Mouse (Mus musculus) embryonic stem cell, embryonic (primary cell): ENCODE results near the gene Ppp1ca.

ENCODE experiments used
- CTCF ChIA-PET, 4 experiments: fragments of 300-600 bp in 2 of 4; fragments of 350-600 bp in 2 of 4; sonication (Branson Sonifier 250); formaldehyde crosslinking; loops; one replicate each; lab custom pipeline; 2022; ENCODE audit warnings: inconsistent platforms in 2 of 4; lab: Charles Lee
- POLR2A ChIA-PET, 4 experiments: fragments of 300-600 bp in 2 of 4; fragments of 350-600 bp in 2 of 4; sonication (Branson Sonifier 250); formaldehyde crosslinking; loops; one replicate each; lab custom pipeline; 2022; ENCODE audit warnings: antibody characterized with exemption in 4 of 4, inconsistent platforms in 1 of 4; lab: Charles Lee

The Ppp1ca gene

DNA sequence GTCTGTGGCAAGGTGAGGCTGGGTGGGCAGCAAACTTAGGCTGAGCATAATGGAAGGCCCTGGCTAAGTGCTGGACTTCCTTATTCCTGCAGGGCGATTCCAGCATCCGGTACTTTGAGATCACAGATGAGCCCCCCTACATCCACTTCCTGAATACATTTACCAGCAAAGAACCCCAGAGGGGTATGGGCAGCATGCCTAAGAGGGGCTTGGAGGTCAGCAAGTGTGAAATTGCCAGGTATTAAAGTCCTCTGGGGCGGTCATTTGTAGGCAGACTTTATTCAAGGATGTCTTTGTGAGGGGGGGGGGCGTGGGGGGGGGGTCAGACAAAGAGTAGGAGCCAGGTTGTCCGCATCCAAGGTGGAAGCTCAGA, 40.4 kb upstream of the Ppp1ca start:
- CTCF ChIA-PET, result no interaction called here
- POLR2A ChIA-PET, result interaction anchor here in 3 of 4 experiments (0.6 to 2.8 kb wide), 21 partner anchors 8 to 55 kb away, joined by 3 to 15 read pairs (median 4); partner anchors contain the start of genes Rps6kb2 (in 3 of the 3), Aip (in 1 of the 3) and Cdk2ap2 (in 1 of the 3)

DNA sequence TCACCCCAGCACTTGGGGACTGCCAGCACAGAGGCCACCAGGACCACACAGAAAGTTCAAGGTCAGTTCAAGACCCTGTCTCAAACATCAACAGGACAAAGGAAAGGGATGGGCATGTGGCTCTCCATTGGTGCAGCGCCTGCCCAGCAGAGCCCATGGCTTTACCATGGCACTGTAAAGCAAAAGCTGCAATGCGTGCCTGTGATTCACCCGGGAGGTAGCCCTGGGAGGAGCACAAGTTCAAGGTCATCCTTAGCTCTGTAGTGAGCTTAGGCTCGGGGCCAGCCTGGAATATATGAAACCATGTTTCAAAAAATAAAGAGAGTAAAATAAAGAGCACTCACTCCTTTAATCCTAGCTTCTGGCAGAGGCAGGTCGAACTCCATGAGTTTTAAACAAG, 40.0 kb upstream of the Ppp1ca start:
- POLR2A ChIA-PET, result interaction anchor here in 3 of 4 experiments (0.5 to 2.8 kb wide), 18 partner anchors 8 to 315 kb away, joined by 3 to 15 read pairs (median 4); partner anchors contain the start of genes Rps6kb2 (in 3 of the 3) and Aip (in 1 of the 3)
- CTCF ChIA-PET, result interaction anchor here in 1 of 4 experiments (0.6 kb wide), 1 partner anchor 100 kb away, joined by 3 read pairs; no protein-coding TSS in a partner anchor

- ChIA-PET POLR2A (interaction anchor here (0.5 to 4.1 kb wide), 21 partner anchors 10 to 315 kb away, joined by 3 to 17 read pairs (median 4); partner anchors contain the start of genes Rps6kb2 (in 3 of the 4), Aip (in 1 of the 4), Ppp1ca (in 1 of the 4) and Rad9a (in 1 of the 4)), CTCF (interaction anchor here in 2 of 4 experiments (0.6 to 0.7 kb wide), 2 partner anchors 14 to 101 kb away, joined by 3 to 4 read pairs; no protein-coding TSS in a partner anchor)
These were observed 39.2 kb upstream of the Ppp1ca start for GRCm38 (mm10) chr19:4152445-4153231.

DNA sequence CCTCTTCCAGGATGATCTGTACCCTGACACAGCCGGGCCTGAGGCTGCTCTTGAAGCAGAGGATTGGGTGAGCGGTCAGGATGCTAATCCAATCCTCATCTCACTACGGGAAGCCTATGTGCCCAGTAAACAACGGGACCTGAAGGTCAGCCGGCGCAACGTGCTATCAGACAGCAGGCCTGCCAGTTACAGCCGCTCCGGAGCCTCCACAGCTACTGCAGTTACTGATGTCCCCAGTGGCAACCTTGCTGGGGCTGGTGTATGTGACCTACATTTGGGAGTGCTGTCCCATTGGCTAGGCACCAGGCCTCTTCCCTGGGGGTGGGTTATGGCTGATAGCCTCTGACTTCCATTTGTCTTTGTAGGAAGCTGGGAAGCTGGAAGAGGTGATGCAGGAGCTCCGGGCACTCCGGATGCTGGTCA, 38.6 kb upstream of the Ppp1ca start, which contains the start of gene Ptprcap:
Ptprcap (plus strand) TSS at position 373 of the 423 bp plus-strand sequence.
- POLR2A ChIA-PET, result interaction anchor here (0.7 to 4.1 kb wide), 15 partner anchors 8 to 111 kb away, joined by 3 to 20 read pairs (median 6); partner anchors contain the start of genes Rps6kb2 (in 3 of the 4), Cdk2ap2 (in 1 of the 4), Ppp1ca (in 1 of the 4) and Rad9a (in 1 of the 4)
- CTCF ChIA-PET, result interaction anchor here in 1 of 4 experiments (0.7 kb wide), 2 partner anchors 15 to 39 kb away, joined by 3 to 4 read pairs; no protein-coding TSS in a partner anchor

- POLR2A ChIA-PET, result interaction anchor here (0.6 to 4.1 kb wide), 25 partner anchors 8 to 208 kb away, joined by 3 to 20 read pairs (median 5); partner anchors contain the start of genes Rps6kb2 (in 3 of the 4), Aip (in 1 of the 4), Cdk2ap2 (in 1 of the 4) and Gpr152 (in 1 of the 4)
- CTCF ChIA-PET, result interaction anchor here (0.5 to 1.5 kb wide), 8 partner anchors 15 to 181 kb away, joined by 3 to 11 read pairs (median 4); partner anchors contain the start of gene Ppp1ca (in 1 of the 4)
These were observed 37.2 kb upstream of the Ppp1ca start for GRCm38 (mm10) chr19:4154437-4155222.

DNA sequence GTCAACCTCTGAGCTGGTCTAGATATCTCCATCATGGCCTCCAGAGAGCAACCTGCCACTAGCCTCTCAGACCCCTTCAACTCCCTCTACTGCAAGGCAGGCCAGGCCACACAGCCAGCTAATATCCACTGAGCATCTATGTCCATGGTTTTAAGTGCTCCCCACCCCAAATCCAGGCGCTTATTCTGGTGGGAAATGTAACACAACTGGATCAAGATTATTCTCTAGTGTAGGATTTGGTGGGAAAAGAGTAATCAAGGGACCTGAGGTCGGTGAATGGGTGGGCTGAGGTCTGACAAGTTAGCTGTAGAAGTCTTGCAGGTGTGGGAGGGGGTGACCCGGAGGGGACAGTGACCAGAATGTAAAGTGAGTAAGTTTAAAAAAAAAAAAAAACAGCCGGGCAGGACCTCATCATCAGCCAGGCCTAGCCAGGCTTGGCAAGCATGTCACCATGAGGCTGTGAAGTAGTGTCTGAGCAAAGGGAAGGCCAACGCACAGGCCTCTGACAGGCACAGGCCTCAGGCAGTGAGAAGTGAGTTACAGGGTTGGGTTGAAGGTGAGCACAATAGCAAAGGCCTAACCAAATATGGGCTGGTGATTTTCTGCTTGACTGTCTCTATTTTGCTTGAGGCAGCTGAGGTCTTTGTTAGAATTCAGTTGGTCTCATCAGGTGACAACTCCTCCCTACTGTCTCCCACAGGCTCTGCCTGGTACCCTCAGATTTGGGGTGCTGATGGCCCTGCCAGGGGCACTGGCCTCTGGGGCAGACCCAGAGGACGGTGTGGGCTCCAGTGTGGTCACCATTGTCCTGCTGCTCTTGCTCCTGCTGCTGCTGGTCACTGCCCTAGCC, 36.4 kb upstream of the Ppp1ca start:
- POLR2A ChIA-PET, result interaction anchor here (0.6 to 4.1 kb wide), 26 partner anchors 8 to 209 kb away, joined by 3 to 20 read pairs (median 4); partner anchors contain the start of genes Cdk2ap2 (in 2 of the 4), Rps6kb2 (in 2 of the 4), Aip (in 1 of the 4) and Gpr152 (in 1 of the 4)
- CTCF ChIA-PET, result interaction anchor here in 3 of 4 experiments (0.5 to 1.5 kb wide), 6 partner anchors 14 to 182 kb away, joined by 3 to 6 read pairs (median 4); partner anchors contain the start of gene Ppp1ca (in 1 of the 3)

GRCm38 (mm10) chr19:4156073-4156579, 35.7 kb upstream of the Ppp1ca start:
- POLR2A ChIA-PET, result interaction anchor here in 3 of 4 experiments (0.6 to 4.1 kb wide), 16 partner anchors 7 to 59 kb away, joined by 3 to 17 read pairs (median 6); partner anchors contain the start of genes Rad9a (in 2 of the 3), Aip (in 1 of the 3), Cdk2ap2 (in 1 of the 3) and Ppp1ca (in 1 of the 3)
- CTCF ChIA-PET, result interaction anchor here in 2 of 4 experiments (1.1 to 1.2 kb wide), 3 partner anchors 13 to 14 kb away, joined by 3 to 4 read pairs (median 3); no protein-coding TSS in a partner anchor

GRCm38 (mm10) chr19:4156771-4157170, 35.1 kb upstream of the Ppp1ca start:
- ChIA-PET CTCF (interaction anchor here in 2 of 4 experiments (1.1 to 1.2 kb wide), 2 partner anchors 13 kb away, joined by 3 read pairs; no protein-coding TSS in a partner anchor), POLR2A (interaction anchor here in 3 of 4 experiments (0.5 to 4.1 kb wide), 16 partner anchors 6 to 60 kb away, joined by 3 to 17 read pairs (median 6); partner anchors contain the start of genes Ppp1ca (in 2 of the 3), Rad9a (in 2 of the 3), Aip (in 1 of the 3) and Cdk2ap2 (in 1 of the 3))

GRCm38 (mm10) chr19:4159049-4159448, 32.8 kb upstream of the Ppp1ca start:
- ChIA-PET POLR2A (interaction anchor here (0.5 to 1.6 kb wide), 7 partner anchors 8 to 104 kb away, joined by 3 to 4 read pairs (median 4); partner anchors contain the start of gene Rad9a (in 1 of the 4)), CTCF (interaction anchor here in 1 of 4 experiments (1.1 to 1.2 kb wide), 2 partner anchors 11 to 34 kb away, joined by 3 to 4 read pairs; partner anchors contain the start of gene Aip)

- ChIA-PET POLR2A (interaction anchor here in 3 of 4 experiments (0.5 to 4.8 kb wide), 61 partner anchors 8 to 455 kb away, joined by 3 to 27 read pairs (median 4); partner anchors contain the start of genes Cdk2ap2 (in 3 of the 3), Ppp1ca (in 3 of the 3), Ptprcap (in 3 of the 3) and Aip (in 2 of the 3)), CTCF (interaction anchor here in 2 of 4 experiments (0.6 to 1.9 kb wide), 8 partner anchors 8 to 200 kb away, joined by 3 to 7 read pairs (median 4); partner anchors contain the start of genes Ppp1ca (in 2 of the 2) and Ndufv1 (in 1 of the 2))
These were observed 29.0 kb upstream of the Ppp1ca start, which contains the start of gene Rps6kb2 for GRCm38 (mm10) chr19:4162646-4163542. Rps6kb2 (minus strand) TSS chr19:4163354.

DNA sequence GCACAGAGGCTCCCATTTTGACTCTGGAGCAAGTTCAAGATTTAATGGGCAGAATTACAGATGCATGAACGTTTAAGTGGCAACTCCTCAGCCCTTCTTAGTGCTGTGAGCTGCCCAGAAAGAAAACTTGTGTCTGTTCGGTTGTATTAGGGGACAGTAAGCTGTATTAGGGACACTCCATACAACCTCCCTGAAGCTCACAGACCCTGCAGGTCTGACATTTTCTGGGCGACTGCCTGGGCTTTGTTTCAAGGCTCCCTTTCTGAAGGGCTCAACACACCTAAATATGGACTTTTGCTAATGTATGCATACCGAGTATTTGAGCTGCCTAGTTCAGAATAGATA, 28.4 kb upstream of the Ppp1ca start:
- POLR2A ChIA-PET, result interaction anchor here in 3 of 4 experiments (0.5 to 4.8 kb wide), 56 partner anchors 9 to 456 kb away, joined by 3 to 27 read pairs (median 5); partner anchors contain the start of genes Ptprcap (in 3 of the 3), Aip (in 2 of the 3), Carns1 (in 2 of the 3) and Cdk2ap2 (in 2 of the 3)

GRCm38 (mm10) chr19:4164100-4164499, 27.8 kb upstream of the Ppp1ca start:
- CTCF ChIA-PET, result interaction anchor here in 3 of 4 experiments (0.7 to 1.9 kb wide), 4 partner anchors 28 to 151 kb away, joined by 3 to 7 read pairs (median 4); partner anchors contain the start of genes Ppp1ca (in 2 of the 3) and Ndufv1 (in 1 of the 3)

More for the DNA sequence above, 28.4 kb upstream of the Ppp1ca start:
- CTCF ChIA-PET, result interaction anchor here in 3 of 4 experiments (0.6 to 1.9 kb wide), 9 partner anchors 8 to 201 kb away, joined by 3 to 7 read pairs (median 4); partner anchors contain the start of genes Ppp1ca (in 2 of the 3) and Ndufv1 (in 1 of the 3)

GRCm38 (mm10) chr19:4164721-4165120, 27.1 kb upstream of the Ppp1ca start:
- POLR2A ChIA-PET, result interaction anchor here in 3 of 4 experiments (0.6 to 4.8 kb wide), 25 partner anchors 8 to 397 kb away, joined by 3 to 27 read pairs (median 8); partner anchors contain the start of genes Ptprcap (in 3 of the 3), Ppp1ca (in 2 of the 3), Rad9a (in 2 of the 3) and AC109138.7 (in 1 of the 3)
- CTCF ChIA-PET, result interaction anchor here in 2 of 4 experiments (1.5 to 1.9 kb wide), 2 partner anchors 27 kb away, joined by 3 to 7 read pairs; partner anchors contain the start of gene Ppp1ca (in 2 of the 2)

More at GRCm38 (mm10) chr19:4164100-4164499, 27.8 kb upstream of the Ppp1ca start:
- POLR2A ChIA-PET, result interaction anchor here in 3 of 4 experiments (0.5 to 4.8 kb wide), 50 partner anchors 8 to 456 kb away, joined by 3 to 27 read pairs (median 6); partner anchors contain the start of genes Ptprcap (in 3 of the 3), Aip (in 2 of the 3), Carns1 (in 2 of the 3) and Cdk2ap2 (in 2 of the 3)
